Mouse (Mus musculus) thymus, adult 2 months (tissue): ENCODE results near the gene Gm21994.
"Not testable (repeated sequence)": the region's sequence is repeated elsewhere in the genome, so short reads cannot be mapped to it uniquely, and the experiment has no call there.

Source experiments
- CTCF ChIP-seq: fragments of 200-500 bp; IDR thresholded peaks from 2 replicates; pipeline ENCODE4 v1.5.1; 2012; ENCODE audit warnings: mild to moderate bottlenecking, control low read depth, low read length, moderate library complexity, borderline replicate concordance; ENCODE audit not compliant: control insufficient read depth, poor library complexity, insufficient read depth; ENCODE audit errors: extremely low read depth
- POLR2A ChIP-seq: fragments of 200-500 bp; IDR thresholded peaks from 2 replicates; pipeline ENCODE4 v1.6.1; 2012; ENCODE audit warnings: mild to moderate bottlenecking, low read length, control low read depth, moderate library complexity; ENCODE audit not compliant: control insufficient read depth, poor library complexity, insufficient read depth; ENCODE audit errors: extremely low read depth

DNA sequence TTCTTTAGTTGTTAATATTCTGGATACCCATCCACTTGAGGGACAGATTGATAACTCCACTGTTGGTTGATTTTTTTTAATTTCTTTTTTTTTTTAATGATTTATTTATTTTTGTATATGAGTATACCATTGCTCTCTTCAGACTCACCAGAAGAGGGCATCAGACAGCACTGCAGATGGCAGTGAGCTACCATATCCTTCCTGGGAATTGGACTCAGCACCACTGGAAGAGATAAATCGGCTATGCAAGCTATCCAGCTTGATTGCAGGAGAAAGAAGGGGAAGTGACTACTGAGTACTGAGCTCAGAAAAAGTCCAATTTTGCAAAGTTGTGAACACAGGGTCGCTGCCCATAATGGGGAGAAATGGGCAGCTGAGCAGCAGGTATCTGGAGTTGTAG, 1.5 kb upstream of the Gm21994 start:
- not testable (repeated sequence) for TF ChIP-seq POLR2A, CTCF
